Mouse (Mus musculus) neural tube, embryonic 15.5 days (tissue): Measurements from ENCODE around the gene Pgm1. TPM values are rescaled to one million over a fixed set of nuclear protein-coding genes. Genes with fewer than 3 reads are reported as not detected.
A peak's percentile ranks its signal among the peaks of the same experiment; 100 is the strongest.

Experiments
- ATAC-seq: fragments of 200-750 bp; cut with Nextera tagmentation; 2 replicates; pipeline ENCODE4 v1.8.0; 2017; ENCODE audit warnings: mild to moderate bottlenecking, moderate TSS enrichment, moderate library complexity; ENCODE audit not compliant: low FRiP score
- H3K27ac ChIP-seq: fragments of 300-500 bp; sonication (generic); replicated peaks from 2 replicates; pipeline ENCODE4 v1.5.1; 2015; ENCODE audit warnings: mild to moderate bottlenecking, inconsistent platforms
- H3K27me3 ChIP-seq: fragments of 300-500 bp; sonication (generic); replicated peaks from 2 replicates; pipeline ENCODE4 v1.6.1; 2015; ENCODE audit warnings: inconsistent platforms
- H3K36me3 ChIP-seq: fragments of 300-500 bp; sonication (generic); 2 replicates; pipeline ENCODE4 v1.6.1; 2015; ENCODE audit warnings: inconsistent platforms
- H3K4me1 ChIP-seq: fragments of 300-500 bp; sonication (generic); 2 replicates; pipeline ENCODE4 v1.6.1; 2015; ENCODE audit warnings: inconsistent platforms
- H3K4me2 ChIP-seq: fragments of 300-500 bp; sonication (generic); 2 replicates; pipeline ENCODE4 v1.6.1; 2015; ENCODE audit warnings: inconsistent platforms, mild to moderate bottlenecking, moderate library complexity
- H3K4me3 ChIP-seq: fragments of 300-500 bp; sonication (generic); replicated peaks from 2 replicates; pipeline ENCODE4 v1.5.1; 2015; ENCODE audit warnings: mild to moderate bottlenecking, inconsistent platforms
- H3K9ac ChIP-seq: fragments of 300-500 bp; sonication (generic); replicated peaks from 2 replicates; pipeline ENCODE4 v1.6.1; 2015; ENCODE audit warnings: mild to moderate bottlenecking, inconsistent platforms
- H3K9me3 ChIP-seq: fragments of 300-500 bp; sonication (generic); replicated peaks from 2 replicates; pipeline ENCODE4 v1.6.1; 2016; ENCODE audit warnings: inconsistent platforms
- WGBS: fragments of 180-500 bp; shearing (Covaris S2); methylation state at CpG from one replicate; pipeline ENCODE4 v1.1.7; 2015; ENCODE audit warnings: mixed read lengths; 5-methylcytosine and 5-hydroxymethylcytosine counted together
- polyA plus RNA-seq: library from polyadenylated mRNA; unstranded; fragments of >200 nt; fragmentation: Nextera tagmentation; extraction: Ambion mirVana; gene quantifications from 2 replicates; pipeline ENCODE4 v1.2.1, GENCODE M21; 2015

Pgm1 gene
- polyA plus RNA-seq, 1 experiment from 2014 or later: 91.9 TPM

GRCm38 (mm10) chr4:99936278-99936677 lies 7.1 kb downstream of the Pgm1 start:
- H3K27ac ChIP-seq: no peak overlapping the region
- H3K9me3 ChIP-seq: no peaks in the 10 kb centered on the region
- 91% methylated on average over 5 of the region's 5 CpGs for WGBS
- H3K4me1 ChIP-seq: peaks cover 9% of the 10 kb centered on the region
- no peak for ATAC-seq
- no peaks in the 10 kb centered on the region for H3K36me3 ChIP-seq
- H3K27me3 ChIP-seq: no peaks in the 10 kb centered on the region
- H3K4me2 ChIP-seq: no peak overlapping the region
- no peak overlapping the region for H3K9ac ChIP-seq
- no peak overlapping the region for H3K4me3 ChIP-seq

GRCm38 (mm10) chr4:99939711-99940505 lies 10.7 kb downstream of the Pgm1 start:
- Histone ChIP-seq H3K36me3 (no peaks in the 10 kb centered on the region), H3K4me3 (no peak overlapping the region), H3K27ac (no peak overlapping the region), H3K9ac (no peak overlapping the region), H3K4me2 (no peak overlapping the region), H3K27me3 (no peaks in the 10 kb centered on the region), H3K4me1 (peaks cover 6% of the 10 kb centered on the region; the same call in 1 of the 2 replicates), H3K9me3 (no peaks in the 10 kb centered on the region)
- no peak for ATAC-seq
- WGBS: 63% methylated on average over 16 of the region's 16 CpGs

- Histone ChIP-seq H3K9me3 (no peaks in the 10 kb centered on the region), H3K27me3 (no peaks in the 10 kb centered on the region), H3K27ac (no peak overlapping the region), H3K4me1 (peaks cover 6% of the 10 kb centered on the region; the same call in 1 of the 2 replicates), H3K4me3 (no peak overlapping the region), H3K4me2 (no peak overlapping the region), H3K36me3 (no peaks in the 10 kb centered on the region), H3K9ac (no peak overlapping the region)
- no peak for ATAC-seq
- 67% methylated on average over 10 of the region's 10 CpGs for WGBS
These were observed 12.6 kb downstream of the Pgm1 start for GRCm38 (mm10) chr4:99941655-99942414.

- Histone ChIP-seq H3K9me3 (no peaks in the 10 kb centered on the region), H3K27me3 (no peaks in the 10 kb centered on the region), H3K4me1 (peaks cover 2% of the 10 kb centered on the region; the same call in 1 of the 2 replicates), H3K36me3 (no peaks in the 10 kb centered on the region), H3K4me2 (no peak overlapping the region), H3K4me3 (no peak overlapping the region), H3K9ac (no peak overlapping the region), H3K27ac (no peak overlapping the region)
- no peak for ATAC-seq
- 77% methylated on average over 2 of the region's 2 CpGs for WGBS
These were observed 15.4 kb downstream of the Pgm1 start for GRCm38 (mm10) chr4:99944606-99945005.

GRCm38 (mm10) chr4:99945011-99945410 lies 15.8 kb downstream of the Pgm1 start:
- 90% methylated on average over 7 of the region's 7 CpGs for WGBS
- Histone ChIP-seq H3K4me2 (no peak overlapping the region), H3K9me3 (no peaks in the 10 kb centered on the region), H3K36me3 (no peaks in the 10 kb centered on the region), H3K9ac (no peak overlapping the region), H3K4me3 (no peak overlapping the region), H3K4me1 (no peaks in the 10 kb centered on the region), H3K27me3 (no peaks in the 10 kb centered on the region), H3K27ac (no peak overlapping the region)
- no peak for ATAC-seq

GRCm38 (mm10) chr4:99946516-99946915 lies 17.3 kb downstream of the Pgm1 start:
- no peak overlapping the region for H3K27ac ChIP-seq
- ATAC-seq: no peak
- no peaks in the 10 kb centered on the region for H3K27me3 ChIP-seq
- no peaks in the 10 kb centered on the region for H3K36me3 ChIP-seq
- no peak overlapping the region for H3K4me2 ChIP-seq
- whole genome bisulfite sequencing: 94% methylated on average over 2 of the region's 2 CpGs
- H3K9me3 ChIP-seq: no peaks in the 10 kb centered on the region
- no peak overlapping the region for H3K9ac ChIP-seq
- no peaks in the 10 kb centered on the region for H3K4me1 ChIP-seq
- no peak overlapping the region for H3K4me3 ChIP-seq

- H3K9me3 ChIP-seq: no peaks in the 10 kb centered on the region
- ATAC-seq: peak; percentile 55; the same call in 1 of the 2 replicates
- no peaks in the 10 kb centered on the region for H3K36me3 ChIP-seq
- H3K9ac ChIP-seq: no peak overlapping the region
- 69% methylated on average over 1 of the region's 1 CpGs for WGBS
- H3K4me3 ChIP-seq: no peak overlapping the region
- no peak overlapping the region for H3K27ac ChIP-seq
- no peaks in the 10 kb centered on the region for H3K4me1 ChIP-seq
- no peak overlapping the region for H3K4me2 ChIP-seq
- H3K27me3 ChIP-seq: no peaks in the 10 kb centered on the region
These were observed 18.0 kb downstream of the Pgm1 start for GRCm38 (mm10) chr4:99947192-99947591.

GRCm38 (mm10) chr4:99947896-99948295 lies 18.7 kb downstream of the Pgm1 start:
- H3K4me3 ChIP-seq: no peak overlapping the region
- H3K9me3 ChIP-seq: no peaks in the 10 kb centered on the region
- no peaks in the 10 kb centered on the region for H3K36me3 ChIP-seq
- no peaks in the 10 kb centered on the region for H3K4me1 ChIP-seq
- H3K4me2 ChIP-seq: no peak overlapping the region
- no peak overlapping the region for H3K9ac ChIP-seq
- no peak for ATAC-seq
- no peak overlapping the region for H3K27ac ChIP-seq
- no peaks in the 10 kb centered on the region for H3K27me3 ChIP-seq
- WGBS: 94% methylated on average over 1 of the region's 1 CpGs

GRCm38 (mm10) chr4:99953904-99954303 lies 24.7 kb downstream of the Pgm1 start:
- Histone ChIP-seq H3K36me3 (no peaks in the 10 kb centered on the region), H3K9me3 (no peaks in the 10 kb centered on the region), H3K27ac (no peak overlapping the region), H3K9ac (no peak overlapping the region), H3K4me1 (no peaks in the 10 kb centered on the region), H3K27me3 (no peaks in the 10 kb centered on the region), H3K4me2 (no peak overlapping the region), H3K4me3 (no peak overlapping the region)
- ATAC-seq: no peak
- 96% methylated on average over 2 of the region's 2 CpGs for WGBS

- Histone ChIP-seq H3K4me3 (no peak overlapping the region), H3K9ac (no peak overlapping the region), H3K4me2 (no peak overlapping the region), H3K27me3 (no peaks in the 10 kb centered on the region), H3K36me3 (no peaks in the 10 kb centered on the region), H3K4me1 (no peaks in the 10 kb centered on the region), H3K27ac (no peak overlapping the region), H3K9me3 (no peaks in the 10 kb centered on the region)
- 82% methylated on average over 10 of the region's 10 CpGs for WGBS
- no peak for ATAC-seq
These were observed 26.2 kb downstream of the Pgm1 start for GRCm38 (mm10) chr4:99955396-99955795.

GRCm38 (mm10) chr4:99957186-99957585 lies 28.0 kb downstream of the Pgm1 start:
- H3K36me3 ChIP-seq: no peaks in the 10 kb centered on the region
- no peaks in the 10 kb centered on the region for H3K4me1 ChIP-seq
- no peak for ATAC-seq
- H3K4me3 ChIP-seq: no peak overlapping the region
- no peak overlapping the region for H3K9ac ChIP-seq
- H3K4me2 ChIP-seq: no peak overlapping the region
- no peaks in the 10 kb centered on the region for H3K27me3 ChIP-seq
- no peak overlapping the region for H3K27ac ChIP-seq
- H3K9me3 ChIP-seq: no peaks in the 10 kb centered on the region
- whole genome bisulfite sequencing: 92% methylated on average over 4 of the region's 4 CpGs
